Mouse (Mus musculus): ENCODE measurements around the gene Calcoco2. TPM values are rescaled to one million over a fixed set of nuclear protein-coding genes. Genes with fewer than 3 reads are reported as not detected.
"Not testable (repeated sequence)": the region's sequence is repeated elsewhere in the genome, so short reads cannot be mapped to it uniquely, and the experiment has no call there.

Calcoco2 gene
- polyA plus RNA-seq, 1 experiment, result not detected

GRCm38 (mm10) chr11:96114077-96114476 is 2.3 kb upstream of the Calcoco2 start:
- no peaks in the 10 kb centered on the region for H3K36me3 ChIP-seq (ENCODE audit: control insufficient read depth, insufficient read depth, low read length)
- WGBS, result 68% methylated on average over 2 of the region's 2 CpGs
- no peaks in the 10 kb centered on the region for H3K27me3 ChIP-seq (replicated peaks; ENCODE audit: control insufficient read depth, insufficient read depth, low read length)
- no peak overlapping the region for H3K27ac ChIP-seq (ENCODE audit: insufficient read depth, low read depth, low read length)
- TF ChIP-seq CTCF (conservative IDR thresholded peaks at IDR 0.05; ENCODE audit: insufficient read depth, insufficient read length, low read depth, low read length) (no peak), POLR2A (IDR thresholded peaks at IDR 0.05; ENCODE audit: low read depth, low read length) (no peak)
- DNase-seq, result no peak
- no peaks in the 10 kb centered on the region for H3K4me1 ChIP-seq (ENCODE audit: control insufficient read depth, insufficient read depth, low read length)
- no peak overlapping the region for H3K4me3 ChIP-seq (ENCODE audit: insufficient read depth, low read depth, low read length)

- H3K36me3 ChIP-seq (ENCODE audit: control insufficient read depth, insufficient read depth, low read length); H3K4me1 ChIP-seq (ENCODE audit: control insufficient read depth, insufficient read depth, low read length); H3K27me3 ChIP-seq (replicated peaks; ENCODE audit: control insufficient read depth, insufficient read depth, low read length); H3K4me3 ChIP-seq (ENCODE audit: insufficient read depth, low read depth, low read length); DNase-seq; H3K27ac ChIP-seq (ENCODE audit: insufficient read depth, low read depth, low read length): not testable (repeated sequence)
- 73% methylated on average over 2 of the region's 2 CpGs for WGBS
- 0 out of 2 replicates have a peak, but pooled peaks have one; percentile 18 for TF ChIP-seq CTCF (conservative IDR thresholded peaks at IDR 0.05; ENCODE audit: insufficient read depth, insufficient read length, low read depth, low read length)
These were observed 814 bp downstream of the Calcoco2 start for GRCm38 (mm10) chr11:96110950-96111349.

DNA sequence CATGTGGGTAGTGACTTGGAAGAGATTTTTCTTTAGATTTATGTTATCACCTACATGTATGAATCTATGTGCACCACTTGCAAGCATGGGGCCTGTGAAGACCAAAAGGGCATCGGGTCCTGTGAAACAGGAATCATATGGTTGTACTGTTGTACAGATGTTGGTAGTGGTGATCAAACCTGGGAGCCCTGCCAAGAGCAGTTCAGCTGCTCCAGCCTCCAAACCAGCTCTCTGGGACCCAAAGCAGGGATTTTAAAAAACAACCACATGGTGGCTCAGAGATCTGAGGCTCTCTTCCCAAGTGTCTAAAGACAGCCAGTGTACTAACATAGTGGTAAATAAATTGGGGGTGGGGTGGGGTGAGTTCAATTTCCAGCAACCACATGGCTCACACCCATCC is 3.4 kb downstream of the Calcoco2 start:
- 60% methylated on average over 1 of the region's 1 CpGs for WGBS
- TF ChIP-seq POLR2A (IDR thresholded peaks at IDR 0.05; ENCODE audit: low read depth, low read length) (no peak), CTCF (conservative IDR thresholded peaks at IDR 0.05; ENCODE audit: insufficient read depth, insufficient read length, low read depth, low read length) (no peak)
- no peak overlapping the region for H3K27ac ChIP-seq (ENCODE audit: insufficient read depth, low read depth, low read length)
- H3K4me1 ChIP-seq (ENCODE audit: control insufficient read depth, insufficient read depth, low read length), result no peaks in the 10 kb centered on the region
- H3K27me3 ChIP-seq (replicated peaks; ENCODE audit: control insufficient read depth, insufficient read depth, low read length), result no peaks in the 10 kb centered on the region
- no peak for DNase-seq
- no peaks in the 10 kb centered on the region for H3K36me3 ChIP-seq (ENCODE audit: control insufficient read depth, insufficient read depth, low read length)
- H3K4me3 ChIP-seq (ENCODE audit: insufficient read depth, low read depth, low read length), result no peak overlapping the region

DNA sequence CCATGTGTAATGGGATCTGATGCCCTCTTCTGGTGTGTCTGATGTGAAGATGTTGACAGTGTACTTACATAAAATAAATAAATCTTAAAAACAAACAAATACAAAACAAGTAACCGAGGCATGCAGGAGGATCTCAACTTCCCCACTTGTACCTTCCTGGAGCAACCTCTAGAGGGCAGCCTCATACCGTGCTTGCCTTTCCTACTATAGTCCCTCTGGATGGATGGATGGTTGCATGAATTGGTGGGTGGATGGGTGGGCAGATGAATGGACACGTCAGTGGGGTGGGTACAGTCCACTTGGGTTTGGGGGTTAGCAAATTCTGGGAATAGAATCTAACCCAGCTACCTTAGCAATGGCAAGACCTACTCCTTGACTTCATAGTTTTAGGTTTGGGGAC is 18.4 kb downstream of the Calcoco2 start:
- DNase-seq, result peak; percentile 50
- TF ChIP-seq CTCF (conservative IDR thresholded peaks at IDR 0.05; ENCODE audit: insufficient read depth, insufficient read length, low read depth, low read length) (peak; percentile 98; the same call in 1 of the 2 replicates), POLR2A (IDR thresholded peaks at IDR 0.05; ENCODE audit: low read depth, low read length) (no peak)
- WGBS, result 6% methylated on average over 3 of the region's 3 CpGs

GRCm38 (mm10) chr11:96092674-96093291 is 19.0 kb downstream of the Calcoco2 start:
- TF ChIP-seq CTCF (conservative IDR thresholded peaks at IDR 0.05; ENCODE audit: insufficient read depth, insufficient read length, low read depth, low read length) (no peak), POLR2A (IDR thresholded peaks at IDR 0.05; ENCODE audit: low read depth, low read length) (no peak)
- H3K27me3 ChIP-seq (replicated peaks; ENCODE audit: control insufficient read depth, insufficient read depth, low read length), result no peaks in the 10 kb centered on the region
- WGBS, result 30% methylated on average over 7 of the region's 7 CpGs
- H3K4me3 ChIP-seq (ENCODE audit: insufficient read depth, low read depth, low read length), result no peak overlapping the region
- DNase-seq, result peak; percentile 27
- no peaks in the 10 kb centered on the region for H3K4me1 ChIP-seq (ENCODE audit: control insufficient read depth, insufficient read depth, low read length)
- no peaks in the 10 kb centered on the region for H3K36me3 ChIP-seq (ENCODE audit: control insufficient read depth, insufficient read depth, low read length)
- H3K27ac ChIP-seq (ENCODE audit: insufficient read depth, low read depth, low read length), result no peak overlapping the region

More for the DNA sequence above, 18.4 kb downstream of the Calcoco2 start:
- no peaks in the 10 kb centered on the region for H3K4me1 ChIP-seq (ENCODE audit: control insufficient read depth, insufficient read depth, low read length)
- no peaks in the 10 kb centered on the region for H3K27me3 ChIP-seq (replicated peaks; ENCODE audit: control insufficient read depth, insufficient read depth, low read length)
- no peaks in the 10 kb centered on the region for H3K36me3 ChIP-seq (ENCODE audit: control insufficient read depth, insufficient read depth, low read length)
- H3K4me3 ChIP-seq (ENCODE audit: insufficient read depth, low read depth, low read length), result no peak overlapping the region
- no peak overlapping the region for H3K27ac ChIP-seq (ENCODE audit: insufficient read depth, low read depth, low read length)

- TF ChIP-seq CTCF (conservative IDR thresholded peaks at IDR 0.05; ENCODE audit: insufficient read depth, insufficient read length, low read depth, low read length) (peak; percentile 45), POLR2A (IDR thresholded peaks at IDR 0.05; ENCODE audit: low read depth, low read length) (no peak)
- H3K36me3 ChIP-seq (ENCODE audit: control insufficient read depth, insufficient read depth, low read length), result no peaks in the 10 kb centered on the region
- no peaks in the 10 kb centered on the region for H3K27me3 ChIP-seq (replicated peaks; ENCODE audit: control insufficient read depth, insufficient read depth, low read length)
- peak; percentile 51 for DNase-seq
- 79% methylated on average over 2 of the region's 2 CpGs for WGBS
- no peaks in the 10 kb centered on the region for H3K4me1 ChIP-seq (ENCODE audit: control insufficient read depth, insufficient read depth, low read length)
- no peak overlapping the region for H3K4me3 ChIP-seq (ENCODE audit: insufficient read depth, low read depth, low read length)
- no peak overlapping the region for H3K27ac ChIP-seq (ENCODE audit: insufficient read depth, low read depth, low read length)
These were observed 20.7 kb downstream of the Calcoco2 start for GRCm38 (mm10) chr11:96091073-96091472.

DNA sequence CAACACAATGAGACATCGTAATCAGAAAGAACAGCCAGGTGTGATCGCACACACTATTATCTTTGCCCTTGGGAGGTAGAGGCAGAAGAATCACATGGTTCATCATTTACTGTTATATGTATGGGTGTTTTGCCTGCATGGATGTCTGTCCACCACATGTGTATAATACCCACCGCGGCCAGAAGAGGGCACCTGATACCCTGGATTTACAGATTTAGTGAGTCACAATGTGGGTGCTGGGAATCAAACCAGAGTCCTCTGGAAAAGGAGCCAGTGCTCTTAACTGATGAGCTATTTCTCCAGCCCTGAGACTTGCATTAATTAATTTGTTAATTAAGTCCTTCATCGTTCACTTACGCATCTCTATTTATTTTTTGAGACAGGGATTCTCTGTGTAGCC is 23.8 kb downstream of the Calcoco2 start:
- H3K27ac ChIP-seq (ENCODE audit: insufficient read depth, low read depth, low read length), result no peak overlapping the region
- DNase-seq, result no peak
- no peak overlapping the region for H3K4me3 ChIP-seq (ENCODE audit: insufficient read depth, low read depth, low read length)
- no peaks in the 10 kb centered on the region for H3K4me1 ChIP-seq (ENCODE audit: control insufficient read depth, insufficient read depth, low read length)
- WGBS, result 87% methylated on average over 6 of the region's 6 CpGs
- TF ChIP-seq CTCF (conservative IDR thresholded peaks at IDR 0.05; ENCODE audit: insufficient read depth, insufficient read length, low read depth, low read length) (no peak), POLR2A (IDR thresholded peaks at IDR 0.05; ENCODE audit: low read depth, low read length) (no peak)
- no peaks in the 10 kb centered on the region for H3K27me3 ChIP-seq (replicated peaks; ENCODE audit: control insufficient read depth, insufficient read depth, low read length)
- no peaks in the 10 kb centered on the region for H3K36me3 ChIP-seq (ENCODE audit: control insufficient read depth, insufficient read depth, low read length)
